Mouse (Mus musculus) C2C12 (cell line): ENCODE data around the gene Morn4.

Experiments
- CTCF ChIP-seq: IDR thresholded peaks from one replicate; pipeline ENCODE4 v1.5.1; 2011; ENCODE audit not compliant: control insufficient read depth, insufficient read depth, insufficient read length
- MAX ChIP-seq: IDR thresholded peaks from one replicate; pipeline ENCODE4 v1.6.1; 2011; ENCODE audit warnings: mild to moderate bottlenecking, control low read depth
- MYOG ChIP-seq: IDR thresholded peaks from one replicate; pipeline ENCODE4 v1.6.1; 2011; ENCODE audit not compliant: control insufficient read depth, insufficient read length; ENCODE audit errors: extremely low read depth
- USF1 ChIP-seq: IDR thresholded peaks from one replicate; pipeline ENCODE4 v1.6.1; 2011; ENCODE audit warnings: low read depth, mild to moderate bottlenecking, control low read depth, moderate library complexity

DNA sequence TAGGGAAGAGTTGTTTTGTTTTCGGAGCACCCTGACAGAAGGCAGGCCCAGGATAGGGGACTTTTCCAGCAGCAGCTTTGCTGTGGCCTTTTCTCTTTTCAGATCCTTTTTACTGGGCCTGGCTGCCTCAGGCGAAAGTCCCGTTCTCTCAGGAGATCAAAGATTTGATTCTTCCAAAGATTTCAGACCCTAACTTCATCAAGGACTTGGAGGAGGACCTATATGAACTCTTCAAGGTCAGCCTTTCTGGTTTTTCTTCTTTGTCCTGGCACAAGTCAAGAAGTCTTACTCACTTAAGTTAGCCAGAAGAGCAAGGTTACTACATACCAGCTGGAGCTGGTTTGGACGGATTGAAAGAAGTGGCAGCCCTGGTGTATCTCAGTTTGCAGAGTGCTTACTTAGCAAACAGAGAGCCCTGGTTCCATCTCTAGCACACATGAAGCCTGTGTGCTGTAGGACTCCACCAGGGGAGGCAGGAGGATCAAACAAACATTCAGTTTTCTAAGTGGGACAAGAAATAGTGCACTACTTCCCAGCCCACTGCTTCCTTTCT, 29.7 kb upstream of the Morn4 start:
- TF ChIP-seq CTCF (no peak), USF1 (no peak), MYOG (no peak), MAX (no peak)
